Mouse (Mus musculus): Measurements from ENCODE around the gene Edrf1.

Gene Edrf1

GRCm38 (mm10) chr7:133637361-133638305 lies at the start of gene Edrf1:
TSS of gene Edrf1 (plus strand) at chr7:133637543.
- peak; percentile 100 for DNase-seq (ENCODE audit: inconsistent ontology term)

DNA sequence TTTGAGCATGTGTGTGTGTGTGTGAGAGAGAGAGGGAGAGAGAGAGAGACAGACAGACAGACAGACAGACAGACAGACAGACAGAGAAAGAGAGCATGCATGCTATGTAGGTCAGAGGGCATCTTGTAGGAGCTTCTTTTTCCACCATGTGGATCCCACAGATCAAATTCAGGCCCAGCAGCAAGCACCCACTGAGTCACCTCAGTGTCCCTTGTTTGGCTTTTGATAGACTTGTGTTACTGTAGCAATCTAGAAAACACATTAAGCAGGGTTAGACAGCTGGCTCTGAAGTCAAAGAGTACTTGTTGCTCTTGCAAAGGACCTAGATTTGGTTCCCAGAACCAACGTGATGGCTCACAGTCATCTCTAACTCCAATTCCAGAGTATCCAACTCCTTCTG lies 45.6 kb upstream of the Edrf1 start:
- DNase-seq (ENCODE audit: inconsistent ontology term) = no peak

GRCm38 (mm10) chr7:133600558-133600957 lies 36.8 kb upstream of the Edrf1 start:
- DNase-seq (ENCODE audit: inconsistent ontology term) = no peak

DNA sequence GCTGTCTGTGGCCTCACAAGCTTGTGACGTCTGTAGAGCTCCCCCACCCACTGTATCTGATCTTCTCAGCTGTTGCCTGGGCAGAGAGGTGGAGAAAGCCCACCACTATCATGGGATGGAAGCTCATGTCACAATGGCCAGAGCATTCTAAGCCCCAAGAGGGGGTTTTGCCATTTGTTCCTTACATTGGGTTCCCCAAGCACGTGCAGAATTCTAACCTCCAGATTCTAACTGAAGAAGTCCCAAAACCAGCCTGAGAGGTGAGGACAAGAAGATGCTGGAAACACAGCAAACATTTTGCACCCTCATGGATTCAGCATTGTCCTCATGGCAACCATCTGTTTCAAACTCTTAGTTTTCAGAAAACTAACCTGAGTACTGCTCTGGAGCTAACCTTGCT lies 35.3 kb upstream of the Edrf1 start, which contains the start of gene Tex36:
Tex36 (minus strand) TSS at position 101 of the 400 bp plus-strand sequence.
- DNase-seq (ENCODE audit: inconsistent ontology term) = no peak

DNA sequence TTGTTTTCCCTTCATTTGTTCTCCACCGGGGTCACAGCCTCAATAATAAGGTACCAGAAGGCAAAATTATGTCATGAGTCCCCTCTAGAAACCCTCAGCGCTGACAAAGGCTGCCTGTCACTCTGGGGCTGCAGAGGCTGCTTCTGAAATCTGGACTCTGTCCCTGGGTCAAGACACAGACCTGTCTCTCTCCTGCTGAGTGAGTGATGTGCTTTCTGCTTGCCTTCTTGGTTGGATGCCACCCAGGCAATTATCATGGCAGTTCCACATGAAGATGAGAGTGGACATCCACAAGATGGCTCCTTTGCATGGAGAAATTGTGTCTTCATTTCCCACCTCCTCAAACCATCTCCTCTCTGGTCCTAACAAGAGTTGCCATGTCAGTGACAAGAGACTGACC lies 34.2 kb upstream of the Edrf1 start:
- DNase-seq (ENCODE audit: inconsistent ontology term) = no peak

DNA sequence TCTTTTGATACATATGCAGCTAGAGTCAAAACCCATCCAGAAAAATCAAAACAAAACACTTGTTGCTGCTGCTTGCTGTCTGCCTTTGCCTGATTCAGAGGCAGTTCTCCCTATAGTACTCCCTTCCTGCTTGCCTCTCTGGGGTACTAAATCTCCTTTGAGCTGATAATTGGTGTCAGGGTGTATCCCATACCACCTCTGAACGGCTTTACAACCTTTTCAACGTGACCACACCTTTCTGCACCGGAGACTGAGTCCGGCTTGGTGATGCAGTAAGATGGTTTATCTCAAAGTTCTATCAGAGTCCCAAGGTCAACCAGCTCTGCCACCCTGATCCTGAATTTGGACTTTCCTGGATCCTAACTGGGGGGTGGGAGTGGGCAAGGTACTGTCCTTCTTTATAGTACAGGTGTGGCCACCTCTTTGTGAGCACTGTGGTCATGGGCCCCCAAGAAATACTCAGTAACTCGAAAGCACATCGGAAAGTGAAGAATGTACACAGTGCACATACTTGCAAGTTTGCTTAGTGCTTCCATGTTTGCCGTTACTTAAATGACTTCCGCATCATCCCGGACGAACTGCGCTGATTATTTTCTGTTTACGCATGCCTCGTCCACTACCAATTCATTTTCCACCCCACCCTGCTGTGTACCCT lies 32.8 kb upstream of the Edrf1 start:
- no peak for DNase-seq (ENCODE audit: inconsistent ontology term)

DNA sequence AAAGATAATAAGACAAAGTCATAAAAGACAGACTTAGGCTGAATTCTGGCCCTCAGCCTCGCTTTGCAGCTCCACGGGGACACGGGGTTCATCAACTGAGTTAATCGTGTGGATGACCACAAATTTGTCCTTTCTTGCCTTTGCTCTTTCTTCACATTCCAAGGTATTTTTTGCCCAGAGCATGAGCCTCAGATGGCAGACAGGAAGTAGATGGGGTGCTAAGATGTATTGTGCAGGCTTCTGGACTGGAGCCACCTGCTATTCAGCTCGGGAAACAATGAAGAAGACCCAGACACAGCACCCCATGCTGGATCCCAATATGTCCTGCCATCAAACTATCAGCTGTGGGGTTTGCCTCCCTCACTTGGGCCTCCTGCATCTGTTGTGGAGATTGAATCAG lies 30.0 kb upstream of the Edrf1 start:
- DNase-seq (ENCODE audit: inconsistent ontology term) = peak; percentile 59

- DNase-seq (ENCODE audit: inconsistent ontology term) = peak; percentile 68
These were observed 29.3 kb upstream of the Edrf1 start for GRCm38 (mm10) chr7:133607883-133608575.

GRCm38 (mm10) chr7:133608631-133609340 lies 28.6 kb upstream of the Edrf1 start:
- DNase-seq (ENCODE audit: inconsistent ontology term) = peak; percentile 52

- DNase-seq (ENCODE audit: inconsistent ontology term) = no peak
These were observed 27.8 kb upstream of the Edrf1 start for GRCm38 (mm10) chr7:133609585-133609984.

- DNase-seq (ENCODE audit: inconsistent ontology term) = no peak
These were observed 24.4 kb upstream of the Edrf1 start for GRCm38 (mm10) chr7:133612981-133613380.

DNA sequence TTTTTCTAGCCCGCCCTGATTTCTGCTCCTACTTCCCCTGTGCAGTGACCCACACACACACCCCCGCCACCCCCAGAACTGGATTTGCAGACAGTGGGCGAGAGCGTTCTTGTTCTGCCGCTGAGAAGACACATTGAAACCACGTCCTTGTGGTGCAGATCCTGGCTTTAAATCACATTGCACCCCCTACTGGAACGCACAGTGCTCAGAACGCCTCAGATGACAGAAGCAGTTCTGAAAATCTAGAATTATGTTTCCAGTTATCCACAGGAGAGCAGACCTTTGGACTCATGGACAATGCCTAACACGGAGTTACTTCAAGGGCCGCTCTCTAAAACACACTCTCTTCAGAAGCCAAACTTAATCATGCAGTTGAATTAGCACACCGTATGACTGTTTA lies 16.6 kb upstream of the Edrf1 start:
- DNase-seq (ENCODE audit: inconsistent ontology term) = peak; percentile 35

DNA sequence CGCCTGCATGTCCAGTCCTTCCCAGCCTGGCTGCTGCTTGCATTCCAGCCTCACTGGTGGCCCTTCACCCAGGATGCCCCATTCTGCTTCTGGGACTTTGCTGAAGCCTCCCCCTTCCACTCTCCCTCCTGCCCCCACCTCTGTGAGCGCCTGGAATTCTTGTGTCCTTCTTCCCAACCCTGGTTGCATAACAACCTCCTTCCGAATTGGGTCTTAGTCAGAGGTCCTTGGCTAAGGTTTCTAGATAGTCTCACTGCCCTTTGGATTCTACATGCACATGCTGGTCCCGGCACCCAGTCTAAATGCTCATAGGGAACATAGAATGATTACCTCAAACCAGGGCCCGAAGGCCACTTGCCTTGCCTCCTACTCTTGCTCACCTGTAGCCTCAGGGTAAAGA lies 14.1 kb upstream of the Edrf1 start:
- no peak for DNase-seq (ENCODE audit: inconsistent ontology term)

- DNase-seq (ENCODE audit: inconsistent ontology term) = no peak
These were observed 10.0 kb upstream of the Edrf1 start for GRCm38 (mm10) chr7:133627184-133627936.

GRCm38 (mm10) chr7:133630821-133631220 lies 6.5 kb upstream of the Edrf1 start:
- no peak for DNase-seq (ENCODE audit: inconsistent ontology term)

GRCm38 (mm10) chr7:133632476-133632875 lies 4.9 kb upstream of the Edrf1 start:
- peak; percentile 23 for DNase-seq (ENCODE audit: inconsistent ontology term)

GRCm38 (mm10) chr7:133634932-133635650 lies 2.3 kb upstream of the Edrf1 start:
- no peak for DNase-seq (ENCODE audit: inconsistent ontology term)

- peak; percentile 69 for DNase-seq (ENCODE audit: inconsistent ontology term)
These were observed 498 bp upstream of the Edrf1 start for GRCm38 (mm10) chr7:133636738-133637352.

GRCm38 (mm10) chr7:133638306-133638705 lies 963 bp downstream of the Edrf1 start:
- DNase-seq (ENCODE audit: inconsistent ontology term) = peak; percentile 68

- no peak for DNase-seq (ENCODE audit: inconsistent ontology term)
These were observed 1.5 kb downstream of the Edrf1 start for GRCm38 (mm10) chr7:133638821-133639220.
